Mouse (Mus musculus): ENCODE results near the gene Casp8. TPM values are rescaled to one million over a fixed set of nuclear protein-coding genes. Genes with fewer than 3 reads are reported as not detected.
"Not testable (repeated sequence)": the region's sequence is repeated elsewhere in the genome, so short reads cannot be mapped to it uniquely, and the experiment has no call there.

Casp8 gene
- polyA plus RNA-seq, 1 experiment from 2014 or later = 2.1 TPM

DNA sequence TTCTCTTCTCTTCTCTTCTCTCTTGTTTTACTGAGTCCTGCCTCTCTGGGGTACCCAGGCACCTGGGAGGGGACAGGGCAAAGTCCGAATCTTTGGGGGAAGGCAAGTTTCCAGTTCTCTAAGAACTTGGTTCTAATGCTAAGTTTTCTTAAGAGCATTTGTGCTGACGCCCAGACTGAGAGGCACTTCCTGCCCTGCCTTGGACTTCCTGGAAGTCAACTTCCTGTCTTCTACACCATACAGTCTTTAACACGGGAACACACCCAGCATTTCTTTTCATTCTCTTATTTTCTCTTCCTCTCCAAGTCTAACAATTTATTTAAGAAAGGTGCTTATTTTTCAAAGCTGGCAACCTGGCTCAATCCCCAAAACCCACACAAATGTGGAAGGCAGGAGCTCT lies 11.5 kb downstream of the Casp8 start:
- no peak overlapping the region for H3K4me3 ChIP-seq (ENCODE audit: low read depth, low read length)
- no peak overlapping the region for H3K27ac ChIP-seq (ENCODE audit: low read depth, low read length)
- H3K27me3 ChIP-seq (ENCODE audit: control insufficient read depth, insufficient read depth, low read length) = no peaks in the 10 kb centered on the region
- no peak overlapping the region for H3K4me2 ChIP-seq (ENCODE audit: low read depth, low read length)
- H3K9me3 ChIP-seq (ENCODE audit: control insufficient read depth, low read length) = no peaks in the 10 kb centered on the region
- no peaks in the 10 kb centered on the region for H3K4me1 ChIP-seq (ENCODE audit: control insufficient read depth, insufficient read depth, low read length)
- 92% methylated on average over 3 of the region's 3 CpGs for whole genome bisulfite sequencing
- H3K9ac ChIP-seq (replicated peaks; ENCODE audit: low read depth, low read length) = no peak overlapping the region
- H3K36me3 ChIP-seq (ENCODE audit: control insufficient read depth, insufficient read depth, low read length) = no peaks in the 10 kb centered on the region
- no peak for ATAC-seq (ENCODE audit: low read depth)

- Histone ChIP-seq H3K9ac (replicated peaks; ENCODE audit: low read depth, low read length) (no peak overlapping the region), H3K4me3 (ENCODE audit: low read depth, low read length) (no peak overlapping the region), H3K4me1 (ENCODE audit: control insufficient read depth, insufficient read depth, low read length) (no peaks in the 10 kb centered on the region), H3K27ac (ENCODE audit: low read depth, low read length) (no peak overlapping the region), H3K27me3 (ENCODE audit: control insufficient read depth, insufficient read depth, low read length) (no peaks in the 10 kb centered on the region), H3K9me3 (ENCODE audit: control insufficient read depth, low read length) (no peaks in the 10 kb centered on the region), H3K36me3 (ENCODE audit: control insufficient read depth, insufficient read depth, low read length) (no peaks in the 10 kb centered on the region), H3K4me2 (ENCODE audit: low read depth, low read length) (no peak overlapping the region)
- WGBS = 83% methylated on average over 3 of the region's 3 CpGs
- ATAC-seq (ENCODE audit: low read depth) = no peak
These were observed 31.1 kb downstream of the Casp8 start for GRCm38 (mm10) chr1:58826319-58826718.

DNA sequence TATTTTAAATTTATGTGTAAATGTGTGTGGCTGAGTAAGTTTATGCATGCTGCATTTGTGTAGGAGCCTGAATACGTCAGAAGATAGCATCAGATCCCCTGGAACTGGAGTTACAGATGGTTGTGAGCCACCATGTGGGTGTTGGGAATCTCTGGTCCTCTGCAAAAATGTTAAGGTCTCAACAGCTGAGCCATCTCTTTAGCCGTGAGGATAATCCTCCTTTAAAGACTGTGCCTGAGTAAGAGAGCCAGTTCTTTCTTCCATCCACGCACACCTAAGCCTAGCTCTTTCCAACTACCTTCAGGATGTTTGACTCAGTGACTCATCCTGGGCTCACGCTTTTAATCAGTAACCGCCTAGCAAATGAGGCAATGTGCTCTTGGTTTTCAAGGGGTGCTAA lies 35.6 kb downstream of the Casp8 start:
- Histone ChIP-seq H3K9ac (replicated peaks; ENCODE audit: low read depth, low read length) (no peak overlapping the region), H3K4me2 (ENCODE audit: low read depth, low read length) (no peak overlapping the region), H3K9me3 (ENCODE audit: control insufficient read depth, low read length) (no peaks in the 10 kb centered on the region), H3K36me3 (ENCODE audit: control insufficient read depth, insufficient read depth, low read length) (no peaks in the 10 kb centered on the region), H3K4me1 (ENCODE audit: control insufficient read depth, insufficient read depth, low read length) (no peaks in the 10 kb centered on the region), H3K4me3 (ENCODE audit: low read depth, low read length) (no peak overlapping the region), H3K27me3 (ENCODE audit: control insufficient read depth, insufficient read depth, low read length) (no peaks in the 10 kb centered on the region), H3K27ac (ENCODE audit: low read depth, low read length) (no peak overlapping the region)
- ATAC-seq (ENCODE audit: low read depth) = no peak
- WGBS = 97% methylated on average over 5 of the region's 5 CpGs

DNA sequence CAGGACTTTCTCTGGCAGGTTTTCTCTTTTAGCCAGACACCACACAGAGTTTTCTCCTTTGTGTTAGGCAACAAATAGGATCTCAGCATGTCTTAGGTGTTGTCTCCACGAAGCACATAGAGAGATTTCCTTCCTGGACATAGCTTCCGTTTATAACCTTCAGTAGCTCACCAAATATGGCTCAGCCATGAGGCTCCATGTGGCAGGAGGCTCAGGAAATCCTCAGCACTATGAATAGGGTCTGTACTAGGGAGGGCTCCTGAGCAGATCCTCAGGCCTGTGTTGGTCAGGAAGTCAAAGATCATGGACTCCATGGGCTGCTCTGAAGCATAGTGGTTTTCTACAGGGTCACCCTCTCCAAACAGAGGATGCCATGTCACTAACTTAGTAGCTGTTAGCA lies 37.0 kb downstream of the Casp8 start:
- Histone ChIP-seq H3K4me1 (ENCODE audit: control insufficient read depth, insufficient read depth, low read length) (no peaks in the 10 kb centered on the region), H3K36me3 (ENCODE audit: control insufficient read depth, insufficient read depth, low read length) (no peaks in the 10 kb centered on the region), H3K4me3 (ENCODE audit: low read depth, low read length) (no peak overlapping the region), H3K9ac (replicated peaks; ENCODE audit: low read depth, low read length) (no peak overlapping the region), H3K27me3 (ENCODE audit: control insufficient read depth, insufficient read depth, low read length) (no peaks in the 10 kb centered on the region), H3K9me3 (ENCODE audit: control insufficient read depth, low read length) (no peaks in the 10 kb centered on the region), H3K27ac (ENCODE audit: low read depth, low read length) (no peak overlapping the region), H3K4me2 (ENCODE audit: low read depth, low read length) (no peak overlapping the region)
- no peak for ATAC-seq (ENCODE audit: low read depth)
- WGBS = 75% methylated on average over 2 of the region's 2 CpGs

- H3K27ac ChIP-seq (ENCODE audit: low read depth, low read length); H3K4me3 ChIP-seq (ENCODE audit: low read depth, low read length); ATAC-seq (ENCODE audit: low read depth); H3K4me2 ChIP-seq (ENCODE audit: low read depth, low read length); H3K9ac ChIP-seq (replicated peaks; ENCODE audit: low read depth, low read length); H3K9me3 ChIP-seq (ENCODE audit: control insufficient read depth, low read length); H3K27me3 ChIP-seq (ENCODE audit: control insufficient read depth, insufficient read depth, low read length); H3K36me3 ChIP-seq (ENCODE audit: control insufficient read depth, insufficient read depth, low read length); H3K4me1 ChIP-seq (ENCODE audit: control insufficient read depth, insufficient read depth, low read length): not testable (repeated sequence)
- WGBS = 93% methylated on average over 3 of the region's 3 CpGs
These were observed 61.6 kb downstream of the Casp8 start for GRCm38 (mm10) chr1:58856811-58857210.

DNA sequence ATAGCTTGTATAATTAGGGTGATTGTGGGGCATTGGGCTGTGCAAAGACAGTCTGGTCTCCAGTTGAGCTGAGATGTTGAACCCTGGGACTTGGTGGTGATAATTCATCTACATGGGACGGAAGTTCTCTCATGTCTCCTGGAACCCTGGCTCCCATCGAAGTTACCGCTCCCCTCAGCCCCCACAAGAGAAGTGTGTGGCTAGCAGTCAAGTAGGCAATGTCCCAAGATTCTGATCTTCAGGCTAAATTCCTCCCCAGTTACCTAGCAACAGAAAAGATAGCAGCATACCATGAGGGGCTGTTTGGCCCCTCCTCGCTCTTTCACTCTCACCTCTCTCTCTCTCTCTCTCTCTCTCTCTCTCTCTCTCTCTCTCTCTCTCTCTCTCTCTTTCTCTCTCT lies 64.0 kb downstream of the Casp8 start:
- not testable (repeated sequence) for H3K4me1 ChIP-seq (ENCODE audit: control insufficient read depth, insufficient read depth, low read length); H3K9me3 ChIP-seq (ENCODE audit: control insufficient read depth, low read length); H3K9ac ChIP-seq (replicated peaks; ENCODE audit: low read depth, low read length); H3K27me3 ChIP-seq (ENCODE audit: control insufficient read depth, insufficient read depth, low read length); H3K4me3 ChIP-seq (ENCODE audit: low read depth, low read length); H3K27ac ChIP-seq (ENCODE audit: low read depth, low read length); H3K4me2 ChIP-seq (ENCODE audit: low read depth, low read length); H3K36me3 ChIP-seq (ENCODE audit: control insufficient read depth, insufficient read depth, low read length); ATAC-seq (ENCODE audit: low read depth)
- WGBS = 80% methylated on average over 4 of the region's 4 CpGs

DNA sequence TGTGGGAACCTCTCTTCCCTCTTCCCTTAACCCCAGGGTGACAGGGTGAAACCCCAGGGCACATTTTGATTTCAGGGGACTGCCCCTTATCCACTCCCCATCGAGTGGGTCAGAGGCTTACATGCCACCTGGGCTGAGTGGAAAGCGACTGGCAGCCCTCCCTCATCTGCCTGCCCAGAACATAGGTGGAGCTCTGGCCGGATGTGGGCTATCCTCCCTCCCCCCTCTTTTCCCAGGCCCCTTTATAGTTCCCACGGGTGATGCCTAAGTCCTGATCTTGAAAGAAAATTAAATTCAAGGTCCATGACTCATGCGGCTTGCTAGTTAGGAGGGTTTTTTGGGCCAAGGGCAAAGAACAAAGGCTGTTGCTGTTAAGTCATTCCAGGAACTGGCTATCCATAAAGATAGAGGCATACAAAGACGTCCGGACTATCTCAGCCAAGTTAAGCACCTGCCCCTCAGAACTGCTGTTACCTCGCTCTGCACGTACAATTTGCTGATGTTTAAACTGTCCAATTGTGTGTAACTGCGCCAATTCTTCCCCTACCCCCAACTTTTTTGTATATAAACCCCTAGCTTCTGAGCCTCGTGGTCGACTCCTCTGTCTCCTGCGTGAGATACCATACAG lies 64.7 kb downstream of the Casp8 start:
- H3K36me3 ChIP-seq (ENCODE audit: control insufficient read depth, insufficient read depth, low read length); H3K4me2 ChIP-seq (ENCODE audit: low read depth, low read length); H3K4me3 ChIP-seq (ENCODE audit: low read depth, low read length); H3K27ac ChIP-seq (ENCODE audit: low read depth, low read length); H3K27me3 ChIP-seq (ENCODE audit: control insufficient read depth, insufficient read depth, low read length); ATAC-seq (ENCODE audit: low read depth); H3K9ac ChIP-seq (replicated peaks; ENCODE audit: low read depth, low read length); H3K9me3 ChIP-seq (ENCODE audit: control insufficient read depth, low read length); H3K4me1 ChIP-seq (ENCODE audit: control insufficient read depth, insufficient read depth, low read length): not testable (repeated sequence)
- WGBS = 81% methylated on average over 13 of the region's 13 CpGs

GRCm38 (mm10) chr1:58860586-58860985 lies 65.4 kb downstream of the Casp8 start:
- not testable (repeated sequence) for H3K4me1 ChIP-seq (ENCODE audit: control insufficient read depth, insufficient read depth, low read length)
- WGBS = 97% methylated on average over 3 of the region's 3 CpGs

DNA sequence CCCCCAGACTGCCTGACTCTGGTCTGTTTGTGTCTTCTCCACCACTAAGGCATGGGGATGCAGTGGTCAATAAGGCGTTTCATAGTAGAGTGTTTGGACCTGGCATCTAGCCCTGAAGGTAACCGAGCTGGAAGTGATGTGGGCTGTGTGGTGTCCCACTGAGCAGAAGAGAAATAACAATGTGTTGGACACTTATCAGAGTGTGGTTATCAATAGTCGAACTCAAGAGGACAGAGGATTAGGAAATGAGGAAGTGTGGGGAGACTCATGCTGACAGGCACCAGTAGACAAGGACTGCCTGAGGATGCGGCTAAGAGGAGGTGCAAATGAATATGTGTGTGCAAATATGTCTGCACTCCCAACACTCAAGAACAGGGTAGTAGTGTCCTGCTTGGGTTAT lies 81.3 kb downstream of the Casp8 start:
- not testable (repeated sequence) for ATAC-seq (ENCODE audit: low read depth); H3K27ac ChIP-seq (ENCODE audit: low read depth, low read length); H3K36me3 ChIP-seq (ENCODE audit: control insufficient read depth, insufficient read depth, low read length)

More at GRCm38 (mm10) chr1:58860586-58860985, 65.4 kb downstream of the Casp8 start:
- ATAC-seq (ENCODE audit: low read depth); H3K4me3 ChIP-seq (ENCODE audit: low read depth, low read length); H3K4me2 ChIP-seq (ENCODE audit: low read depth, low read length); H3K9ac ChIP-seq (replicated peaks; ENCODE audit: low read depth, low read length); H3K36me3 ChIP-seq (ENCODE audit: control insufficient read depth, insufficient read depth, low read length); H3K27me3 ChIP-seq (ENCODE audit: control insufficient read depth, insufficient read depth, low read length); H3K9me3 ChIP-seq (ENCODE audit: control insufficient read depth, low read length); H3K27ac ChIP-seq (ENCODE audit: low read depth, low read length): not testable (repeated sequence)

More for the DNA sequence above, 81.3 kb downstream of the Casp8 start:
- H3K9ac ChIP-seq (replicated peaks; ENCODE audit: low read depth, low read length); H3K27me3 ChIP-seq (ENCODE audit: control insufficient read depth, insufficient read depth, low read length); H3K4me2 ChIP-seq (ENCODE audit: low read depth, low read length); H3K9me3 ChIP-seq (ENCODE audit: control insufficient read depth, low read length); H3K4me1 ChIP-seq (ENCODE audit: control insufficient read depth, insufficient read depth, low read length); H3K4me3 ChIP-seq (ENCODE audit: low read depth, low read length): not testable (repeated sequence)
- 91% methylated on average over 4 of the region's 4 CpGs for WGBS
